Mouse (Mus musculus): ENCODE results near the gene Fbxo24. TPM values are rescaled to one million over a fixed set of nuclear protein-coding genes. Genes with fewer than 3 reads are reported as not detected.
A peak's percentile ranks its signal among the peaks of the same experiment; 100 is the strongest.
"Not testable (repeated sequence)": the region's sequence is repeated elsewhere in the genome, so short reads cannot be mapped to it uniquely, and the experiment has no call there.

The Fbxo24 gene
- polyA plus RNA-seq, 1 experiment, result 0.23 TPM

- DNase-seq (ENCODE audit: low read depth), result no peak
- no peak for TF ChIP-seq POLR2A (IDR thresholded peaks at IDR 0.05; ENCODE audit: borderline replicate concordance, extremely low read depth, insufficient read depth, insufficient read length, poor library complexity, severe bottlenecking)
- no peak for TF ChIP-seq CTCF (IDR thresholded peaks at IDR 0.05; ENCODE audit: borderline replicate concordance, extremely low read depth, insufficient read depth, insufficient read length)
These were observed 10.7 kb upstream of the Fbxo24 start for GRCm38 (mm10) chr5:137639472-137639871.

GRCm38 (mm10) chr5:137633397-137634084 lies 4.7 kb upstream of the Fbxo24 start:
- TF ChIP-seq CTCF (IDR thresholded peaks at IDR 0.05; ENCODE audit: borderline replicate concordance, extremely low read depth, insufficient read depth, insufficient read length) (no peak), POLR2A (IDR thresholded peaks at IDR 0.05; ENCODE audit: borderline replicate concordance, extremely low read depth, insufficient read depth, insufficient read length, poor library complexity, severe bottlenecking) (no peak)
- DNase-seq (ENCODE audit: low read depth), result no peak

GRCm38 (mm10) chr5:137631591-137631990 lies 2.8 kb upstream of the Fbxo24 start:
- no peak for TF ChIP-seq POLR2A (IDR thresholded peaks at IDR 0.05; ENCODE audit: borderline replicate concordance, extremely low read depth, insufficient read depth, insufficient read length, poor library complexity, severe bottlenecking)
- TF ChIP-seq CTCF (IDR thresholded peaks at IDR 0.05; ENCODE audit: borderline replicate concordance, extremely low read depth, insufficient read depth, insufficient read length), result no peak
- DNase-seq (ENCODE audit: low read depth), result no peak

DNA sequence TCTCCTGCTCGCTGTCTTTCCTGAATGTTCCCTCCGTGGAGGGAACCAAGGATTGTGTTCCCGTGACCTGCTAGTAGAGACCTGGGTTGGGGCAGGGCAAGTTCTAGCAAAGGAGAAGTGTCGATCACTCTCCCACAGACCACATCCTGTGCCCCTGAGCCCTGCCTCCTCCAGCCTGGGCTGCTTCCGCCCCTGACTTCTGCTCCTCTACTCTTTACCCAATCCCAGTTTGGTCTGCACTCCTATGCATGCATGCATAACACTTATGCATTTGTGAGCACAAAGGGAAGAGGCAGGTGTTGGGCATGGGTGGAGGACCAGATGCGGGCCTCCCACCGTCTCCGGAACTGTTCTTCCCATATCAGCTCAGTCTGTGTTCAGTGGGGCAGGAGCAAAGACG lies 2.4 kb upstream of the Fbxo24 start:
- no peak for DNase-seq (ENCODE audit: low read depth)
- no peak for TF ChIP-seq POLR2A (IDR thresholded peaks at IDR 0.05; ENCODE audit: borderline replicate concordance, extremely low read depth, insufficient read depth, insufficient read length, poor library complexity, severe bottlenecking)
- TF ChIP-seq CTCF (IDR thresholded peaks at IDR 0.05; ENCODE audit: borderline replicate concordance, extremely low read depth, insufficient read depth, insufficient read length), result no peak

DNA sequence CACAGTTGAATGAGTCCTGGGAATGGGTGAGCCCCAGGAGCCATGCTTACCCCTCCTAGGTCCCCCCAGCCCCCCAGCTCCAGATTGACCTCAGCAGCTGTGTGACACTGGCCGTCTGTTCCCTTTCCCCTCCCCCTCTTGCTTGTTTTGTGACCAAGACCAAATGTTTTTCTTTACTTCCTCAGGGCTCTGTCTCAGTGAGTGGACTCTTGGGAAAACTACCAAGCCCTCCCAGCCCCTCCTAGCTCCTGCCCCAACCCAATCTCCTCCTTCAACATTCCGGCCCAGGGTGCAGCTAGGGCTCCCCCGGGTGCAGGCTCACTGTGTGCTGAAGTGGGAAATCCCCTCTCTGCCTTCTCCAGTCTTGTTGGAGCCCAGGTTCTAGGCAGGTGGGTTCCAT lies 1.8 kb upstream of the Fbxo24 start:
- DNase-seq (ENCODE audit: low read depth), result peak; percentile 22
- no peak for TF ChIP-seq POLR2A (IDR thresholded peaks at IDR 0.05; ENCODE audit: borderline replicate concordance, extremely low read depth, insufficient read depth, insufficient read length, poor library complexity, severe bottlenecking)
- TF ChIP-seq CTCF (IDR thresholded peaks at IDR 0.05; ENCODE audit: borderline replicate concordance, extremely low read depth, insufficient read depth, insufficient read length), result no peak

- DNase-seq (ENCODE audit: low read depth), result no peak
- TF ChIP-seq POLR2A (IDR thresholded peaks at IDR 0.05; ENCODE audit: borderline replicate concordance, extremely low read depth, insufficient read depth, insufficient read length, poor library complexity, severe bottlenecking), result no peak
These were observed 1.2 kb upstream of the Fbxo24 start for GRCm38 (mm10) chr5:137629906-137630545.

DNA sequence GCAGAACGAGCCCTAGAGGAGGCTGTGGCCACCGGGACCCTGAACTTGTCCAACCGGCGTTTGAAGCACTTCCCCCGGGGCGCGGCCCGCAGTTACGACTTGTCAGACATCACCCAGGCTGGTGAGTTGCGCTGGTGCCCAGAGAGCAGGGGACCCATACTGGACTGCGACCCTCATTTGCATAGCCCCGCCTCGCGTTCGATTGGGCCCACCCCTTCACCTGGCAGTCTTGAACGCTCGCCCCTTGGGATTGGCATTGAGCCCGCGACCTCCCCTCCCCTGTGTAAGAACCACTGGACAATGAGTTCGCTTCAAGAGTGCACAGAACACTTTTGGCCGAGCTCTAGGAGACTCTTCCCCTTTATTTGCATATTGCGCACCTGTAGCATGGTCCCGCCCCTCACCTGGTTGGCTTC lies 512 bp upstream of the Fbxo24 start:
- DNase-seq (ENCODE audit: low read depth), result peak; percentile 74
- TF ChIP-seq CTCF (IDR thresholded peaks at IDR 0.05; ENCODE audit: borderline replicate concordance, extremely low read depth, insufficient read depth, insufficient read length) (no peak), POLR2A (IDR thresholded peaks at IDR 0.05; ENCODE audit: borderline replicate concordance, extremely low read depth, insufficient read depth, insufficient read length, poor library complexity, severe bottlenecking) (no peak)

GRCm38 (mm10) chr5:137627991-137628390 lies 811 bp downstream of the Fbxo24 start:
- no peak for DNase-seq (ENCODE audit: low read depth)
- no peak for TF ChIP-seq POLR2A (IDR thresholded peaks at IDR 0.05; ENCODE audit: borderline replicate concordance, extremely low read depth, insufficient read depth, insufficient read length, poor library complexity, severe bottlenecking)
- TF ChIP-seq CTCF (IDR thresholded peaks at IDR 0.05; ENCODE audit: borderline replicate concordance, extremely low read depth, insufficient read depth, insufficient read length), result no peak

DNA sequence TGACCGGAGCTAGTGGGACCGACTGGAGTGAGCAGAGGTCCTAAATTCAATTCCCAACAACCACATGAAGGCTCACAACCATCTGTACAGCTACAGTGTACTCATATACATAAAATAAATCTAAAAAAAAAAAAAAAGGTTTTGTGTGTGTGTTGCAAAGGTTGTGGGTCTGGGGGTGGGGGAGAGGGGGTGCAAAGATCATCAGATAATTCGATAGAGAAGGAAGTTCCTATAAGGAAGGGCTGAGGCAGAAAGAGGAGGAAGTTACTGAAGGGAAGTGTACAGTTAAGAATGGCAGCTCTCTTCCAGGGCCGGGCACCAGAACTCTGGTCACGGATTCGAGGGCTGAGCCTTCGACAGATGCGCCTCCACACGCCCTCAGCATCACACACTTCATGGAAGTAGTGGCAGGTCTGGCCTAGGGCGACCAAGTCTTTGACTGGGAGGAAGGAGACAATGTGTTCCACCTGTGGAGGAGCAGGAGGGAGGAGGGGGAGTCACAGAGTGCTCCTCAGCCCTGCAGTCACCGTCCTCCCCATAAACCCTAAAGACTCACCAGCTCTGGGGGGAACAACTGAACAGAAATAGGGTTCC lies 4.8 kb downstream of the Fbxo24 start:
- no peak for DNase-seq (ENCODE audit: low read depth)
- TF ChIP-seq CTCF (IDR thresholded peaks at IDR 0.05; ENCODE audit: borderline replicate concordance, extremely low read depth, insufficient read depth, insufficient read length), result no peak
- no peak for TF ChIP-seq POLR2A (IDR thresholded peaks at IDR 0.05; ENCODE audit: borderline replicate concordance, extremely low read depth, insufficient read depth, insufficient read length, poor library complexity, severe bottlenecking)

- DNase-seq (ENCODE audit: low read depth), result no peak
- TF ChIP-seq CTCF (IDR thresholded peaks at IDR 0.05; ENCODE audit: borderline replicate concordance, extremely low read depth, insufficient read depth, insufficient read length), result no peak
- TF ChIP-seq POLR2A (IDR thresholded peaks at IDR 0.05; ENCODE audit: borderline replicate concordance, extremely low read depth, insufficient read depth, insufficient read length, poor library complexity, severe bottlenecking), result no peak
These were observed 13.5 kb downstream of the Fbxo24 start for GRCm38 (mm10) chr5:137615347-137615746.

- DNase-seq (ENCODE audit: low read depth), result not testable (repeated sequence)
These were observed 13.9 kb downstream of the Fbxo24 start for GRCm38 (mm10) chr5:137614921-137615320.

GRCm38 (mm10) chr5:137613550-137613949 lies 15.3 kb downstream of the Fbxo24 start, which contains the start of gene Pcolce:
TSS of gene Pcolce (minus strand) at chr5:137613784.
- TF ChIP-seq POLR2A (IDR thresholded peaks at IDR 0.05; ENCODE audit: borderline replicate concordance, extremely low read depth, insufficient read depth, insufficient read length, poor library complexity, severe bottlenecking) (no peak), CTCF (IDR thresholded peaks at IDR 0.05; ENCODE audit: borderline replicate concordance, extremely low read depth, insufficient read depth, insufficient read length) (no peak)
- no peak for DNase-seq (ENCODE audit: low read depth)

Measured in brain, embryonic 14.5 days (tissue).